Mouse (Mus musculus) brain, embryonic 14.5 days (tissue): Measurements from ENCODE around the gene Kbtbd13. TPM values are rescaled to one million over a fixed set of nuclear protein-coding genes. Genes with fewer than 3 reads are reported as not detected.

Experiments
- DNase-seq: peaks from one replicate; pipeline ENCODE4 v3.0.0-alpha.2; 2011; ENCODE audit warnings: low read depth
- CTCF ChIP-seq: fragments of 200-500 bp; IDR thresholded peaks from 2 replicates; pipeline ENCODE4 v1.5.1; 2012; ENCODE audit warnings: inconsistent platforms, mild to moderate bottlenecking, moderate library complexity, borderline replicate concordance; ENCODE audit not compliant: insufficient read depth, insufficient read length; ENCODE audit errors: extremely low read depth
- POLR2A ChIP-seq: fragments of 200-500 bp; IDR thresholded peaks from 2 replicates; pipeline ENCODE4 v1.6.1; 2012; ENCODE audit warnings: mild to moderate bottlenecking, inconsistent platforms, borderline replicate concordance; ENCODE audit not compliant: poor library complexity, insufficient read depth, insufficient read length, severe bottlenecking; ENCODE audit errors: extremely low read depth
- polyA plus RNA-seq: library from polyadenylated mRNA; depleted of rRNA; stranded (reverse); fragments of >200 nt; gene quantifications from 2 replicates; pipeline ENCODE4 v1.2.3, GENCODE M21; 2012; rRNA removed

The Kbtbd13 gene
- polyA plus RNA-seq, 1 experiment = 0.57 TPM

DNA sequence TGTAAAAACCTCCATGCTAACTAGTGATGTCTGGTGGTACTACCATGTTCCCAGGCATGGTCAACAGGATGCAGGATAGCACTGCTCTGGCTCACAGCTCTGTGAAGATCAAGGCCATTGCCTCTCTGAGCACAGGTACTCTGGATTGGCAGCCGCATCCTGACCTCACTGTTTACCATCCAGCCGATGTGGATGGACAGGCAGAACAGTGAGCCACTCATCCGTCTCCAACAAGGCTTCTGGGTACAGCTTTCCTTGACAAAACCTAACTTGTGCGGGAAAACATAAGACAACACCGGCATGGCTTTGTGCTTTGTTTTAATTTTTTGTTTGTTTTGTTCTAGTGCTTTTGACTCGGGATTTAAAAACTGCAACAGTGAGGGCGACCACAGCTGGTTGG is 25.7 kb downstream of the Kbtbd13 start:
- TF ChIP-seq POLR2A = no peak
- TF ChIP-seq CTCF = no peak

GRCm38 (mm10) chr9:65363684-65364083 is 27.8 kb downstream of the Kbtbd13 start:
- no peak for DNase-seq
- TF ChIP-seq POLR2A (no peak), CTCF (no peak)

More for the DNA sequence above, 25.7 kb downstream of the Kbtbd13 start:
- DNase-seq = no peak

DNA sequence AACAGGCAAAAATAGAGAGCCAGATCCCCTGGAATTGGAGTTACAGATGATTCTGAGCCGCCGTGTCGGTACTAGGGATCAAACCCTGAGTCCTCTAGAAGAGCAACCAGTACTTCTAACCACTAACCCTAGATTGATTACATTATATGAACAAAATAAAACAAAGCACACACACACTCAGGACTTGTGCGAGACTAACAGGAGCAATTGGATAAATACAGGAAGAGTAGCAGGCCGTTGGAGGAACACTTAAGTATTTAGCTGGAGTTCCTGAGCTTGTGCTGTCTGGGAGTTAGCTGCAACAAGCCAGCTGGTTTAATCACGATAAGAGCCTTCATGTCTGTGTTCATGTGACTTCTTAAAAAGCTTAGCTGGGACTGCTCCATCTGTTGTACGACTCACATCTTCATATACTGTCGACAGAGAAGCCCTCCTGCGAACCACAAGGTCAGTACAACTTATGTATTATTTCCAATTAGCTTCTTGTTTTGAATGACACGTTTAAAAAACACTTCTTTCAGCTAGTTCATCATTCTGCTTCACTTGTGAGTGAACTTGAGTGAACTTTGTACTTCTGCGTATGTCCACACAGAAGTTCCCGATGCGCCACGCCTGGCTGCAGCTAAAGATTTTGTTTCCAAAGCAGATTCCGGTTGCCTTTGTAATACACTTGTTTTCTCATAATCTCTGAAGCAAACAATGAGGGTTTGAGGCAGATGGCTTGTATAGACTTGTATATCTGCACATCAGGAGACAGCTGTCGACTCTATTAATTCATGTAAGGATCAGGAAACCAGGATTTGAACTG is 30.6 kb downstream of the Kbtbd13 start, which contains the start of gene Ubap1l:
Gene Ubap1l, plus strand, starts transcription at position 401 of the 808 bp plus-strand sequence.
- DNase-seq = no peak
- TF ChIP-seq POLR2A (no peak), CTCF (no peak)

DNA sequence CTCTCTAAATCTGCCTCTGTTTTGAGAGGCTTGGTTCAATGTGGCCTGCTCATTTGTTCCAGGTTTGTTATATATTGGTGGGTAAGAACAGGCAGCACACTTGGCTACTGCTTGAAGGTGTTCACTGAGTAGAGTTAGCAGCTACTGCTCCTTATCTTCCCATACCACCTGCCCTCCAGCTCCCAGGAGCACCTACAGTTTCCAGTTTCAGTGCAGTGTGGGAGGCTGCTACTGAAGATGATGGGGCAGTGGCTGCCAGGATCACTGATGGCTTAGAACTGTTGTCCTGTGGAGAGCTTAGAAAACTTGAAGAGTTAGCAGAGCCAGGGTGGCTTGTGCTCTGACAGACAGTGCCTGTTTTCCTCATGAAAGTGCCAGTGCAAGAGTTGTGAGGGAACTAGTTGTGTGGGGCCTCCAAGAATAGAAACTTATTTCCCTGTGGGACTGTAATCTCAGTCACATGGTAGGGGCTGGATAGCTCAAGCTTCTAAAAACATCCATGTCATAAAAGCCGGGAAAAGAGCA is 32.4 kb downstream of the Kbtbd13 start:
- no peak for DNase-seq
- no peak for TF ChIP-seq CTCF

- no peak for DNase-seq
- TF ChIP-seq CTCF = no peak
- TF ChIP-seq POLR2A = no peak
These were observed 34.5 kb downstream of the Kbtbd13 start for GRCm38 (mm10) chr9:65356971-65357370.

DNA sequence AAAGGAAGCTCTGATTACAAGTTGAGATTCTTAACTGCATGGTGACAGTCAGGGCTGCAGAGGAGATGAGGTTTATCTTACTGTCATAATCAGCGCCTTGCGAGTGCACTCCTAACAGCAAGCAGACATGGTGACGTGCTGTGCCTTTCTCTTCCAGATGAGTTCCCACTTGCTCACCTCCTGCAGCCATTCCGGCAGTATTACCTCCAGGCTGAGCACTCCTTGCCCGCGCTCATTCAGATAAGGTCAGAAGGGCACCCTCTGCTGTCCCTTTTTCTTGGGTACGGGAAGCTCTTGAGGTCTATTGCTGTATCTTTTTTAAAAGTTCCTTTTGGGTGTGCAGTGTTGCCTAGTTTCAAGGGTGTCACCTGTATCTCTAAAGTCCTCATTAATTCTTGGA is 34.9 kb downstream of the Kbtbd13 start:
- DNase-seq = no peak
- TF ChIP-seq CTCF (no peak), POLR2A (no peak)

DNA sequence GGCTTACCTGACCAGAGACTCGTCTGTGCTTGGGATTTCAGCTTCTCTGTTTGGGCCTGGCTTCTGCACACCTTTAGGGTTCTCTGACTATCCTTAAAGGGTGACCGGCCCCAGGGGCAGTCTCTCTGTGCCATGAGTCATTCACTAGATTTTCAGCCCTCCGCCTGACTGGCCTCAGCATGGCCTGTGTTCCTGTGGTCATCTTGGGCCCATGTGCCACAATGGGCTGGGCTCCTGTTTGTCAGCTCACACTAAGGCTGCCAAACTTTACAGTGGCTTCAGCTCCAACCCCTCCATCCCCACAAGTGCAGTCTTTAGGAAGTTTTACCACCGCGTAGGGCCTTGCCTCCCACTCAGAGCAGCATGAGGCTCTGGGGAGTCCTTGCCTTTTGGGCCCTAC is 38.2 kb downstream of the Kbtbd13 start:
- no peak for DNase-seq
- TF ChIP-seq POLR2A = no peak
- TF ChIP-seq CTCF = no peak

GRCm38 (mm10) chr9:65347112-65347850 is 44.2 kb downstream of the Kbtbd13 start:
- no peak for DNase-seq
- TF ChIP-seq CTCF (no peak), POLR2A (no peak)

DNA sequence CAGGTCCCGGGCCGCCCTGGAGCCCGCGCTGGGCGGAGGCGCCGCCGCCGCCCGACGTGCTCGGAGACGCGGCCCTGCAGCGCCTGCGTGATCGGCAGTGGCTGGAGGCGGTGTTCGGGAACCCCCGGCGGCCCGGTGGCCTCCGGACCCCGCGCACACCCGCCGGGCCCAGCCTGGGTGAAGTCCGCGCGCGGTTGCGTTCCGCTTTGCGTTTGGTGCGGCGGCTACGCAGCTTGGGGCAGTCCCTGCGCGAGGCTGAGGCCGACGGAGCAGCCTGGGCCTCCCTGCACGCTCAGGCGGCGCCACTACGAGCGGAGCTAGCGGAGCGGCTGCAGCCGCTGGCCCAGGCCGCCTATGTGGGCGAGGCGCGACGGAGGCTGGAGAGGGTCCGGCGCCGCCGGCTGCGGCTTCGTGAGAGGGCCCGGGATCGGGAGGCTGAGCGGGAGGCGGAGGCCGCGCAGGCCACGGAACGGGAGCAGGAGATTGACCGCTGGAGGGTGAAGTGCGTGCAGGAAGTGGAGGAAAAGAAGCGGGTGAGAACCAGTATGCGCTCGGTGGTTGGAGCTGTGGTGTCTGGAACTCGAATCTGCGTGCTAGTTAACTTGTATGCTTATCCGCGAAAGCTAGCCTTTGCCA is 44.9 kb downstream of the Kbtbd13 start:
- DNase-seq = peak; percentile 42
- TF ChIP-seq POLR2A (no peak), CTCF (no peak)

GRCm38 (mm10) chr9:65345854-65346475 is 45.5 kb downstream of the Kbtbd13 start, which contains the start of gene Pdcd7:
Gene Pdcd7, plus strand, starts transcription at chr9:65346104.
- TF ChIP-seq CTCF (no peak), POLR2A (peak; percentile 33; the same call in 1 of the 2 replicates)
- peak; percentile 99 for DNase-seq

GRCm38 (mm10) chr9:65345439-65345838 is 46.0 kb downstream of the Kbtbd13 start:
- peak; percentile 26 for DNase-seq

DNA sequence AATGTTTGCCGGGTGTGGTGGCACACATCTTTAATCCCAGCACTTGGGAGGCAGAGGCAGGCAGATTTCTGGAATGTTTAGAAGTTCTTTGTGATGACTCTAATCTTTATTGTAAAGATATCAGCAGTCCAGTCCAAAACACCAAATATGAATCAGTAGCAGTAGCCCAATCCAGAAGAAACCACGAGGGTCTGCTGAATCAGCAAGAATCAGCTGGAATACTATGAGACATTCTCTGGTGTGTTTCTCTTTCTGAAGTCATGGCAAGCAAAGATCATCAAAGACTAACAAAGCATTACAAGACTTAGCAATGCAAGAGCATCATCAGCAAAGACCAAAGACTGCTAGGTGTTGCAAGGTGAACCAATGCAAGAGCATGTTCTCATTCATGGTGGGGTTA is 51.0 kb downstream of the Kbtbd13 start:
- DNase-seq = no peak
- no peak for TF ChIP-seq POLR2A
- TF ChIP-seq CTCF = no peak

- no peak for DNase-seq
- TF ChIP-seq POLR2A = no peak
- TF ChIP-seq CTCF = no peak
These were observed 52.3 kb downstream of the Kbtbd13 start for GRCm38 (mm10) chr9:65339146-65339545.

Other genes with a start within 250 kb of the Kbtbd13 start
- gene Parp16, start 196.3 kb downstream of the Kbtbd13 start, polyA plus RNA-seq = 5.8 and 6.2 TPM in 2 replicates
- 0.18 and 0.31 TPM in 2 replicates for gene Cilp, start 126.5 kb downstream of the Kbtbd13 start, polyA plus RNA-seq
- 18.0 and 20.1 TPM in 2 replicates for gene Clpx, start 97.4 kb downstream of the Kbtbd13 start, polyA plus RNA-seq
- gene Pdcd7, start 45.5 kb downstream of the Kbtbd13 start, polyA plus RNA-seq = 15.3 and 17.2 TPM in 2 replicates
- 6.8 and 10.3 TPM in 2 replicates for gene Ubap1l, start 30.6 kb downstream of the Kbtbd13 start, polyA plus RNA-seq
- 7.1 and 8.0 TPM in 2 replicates for gene Rasl12, start 6.9 kb upstream of the Kbtbd13 start, polyA plus RNA-seq
- not detected in 2 replicates for gene Slc51b, start 31.3 kb upstream of the Kbtbd13 start, polyA plus RNA-seq
- gene Mtfmt, start 44.1 kb upstream of the Kbtbd13 start, polyA plus RNA-seq = 19.9 and 22.9 TPM in 2 replicates
- gene Spg21, start 69.3 kb upstream of the Kbtbd13 start, polyA plus RNA-seq = 58.8 and 62.0 TPM in 2 replicates
- 1.2 and 2.1 TPM in 2 replicates for gene Ankdd1a, start 128.5 kb upstream of the Kbtbd13 start, polyA plus RNA-seq
- gene Plekho2, start 188.4 kb upstream of the Kbtbd13 start, polyA plus RNA-seq = 5.9 TPM in 2 replicates
- gene Pif1, start 195.5 kb upstream of the Kbtbd13 start, polyA plus RNA-seq = 7.7 TPM in 2 replicates
- 6.9 and 7.0 TPM in 2 replicates for gene Rbpms2, start 238.0 kb upstream of the Kbtbd13 start, polyA plus RNA-seq